Mouse (Mus musculus): ENCODE measurements around the gene Ubc. TPM values are rescaled to one million over a fixed set of nuclear protein-coding genes. Genes with fewer than 3 reads are reported as not detected.
"Not testable (repeated sequence)": the region's sequence is repeated elsewhere in the genome, so short reads cannot be mapped to it uniquely, and the experiment has no call there.

The Ubc gene
- polyA plus RNA-seq, 1 experiment from 2014 or later, result 1,368 TPM

DNA sequence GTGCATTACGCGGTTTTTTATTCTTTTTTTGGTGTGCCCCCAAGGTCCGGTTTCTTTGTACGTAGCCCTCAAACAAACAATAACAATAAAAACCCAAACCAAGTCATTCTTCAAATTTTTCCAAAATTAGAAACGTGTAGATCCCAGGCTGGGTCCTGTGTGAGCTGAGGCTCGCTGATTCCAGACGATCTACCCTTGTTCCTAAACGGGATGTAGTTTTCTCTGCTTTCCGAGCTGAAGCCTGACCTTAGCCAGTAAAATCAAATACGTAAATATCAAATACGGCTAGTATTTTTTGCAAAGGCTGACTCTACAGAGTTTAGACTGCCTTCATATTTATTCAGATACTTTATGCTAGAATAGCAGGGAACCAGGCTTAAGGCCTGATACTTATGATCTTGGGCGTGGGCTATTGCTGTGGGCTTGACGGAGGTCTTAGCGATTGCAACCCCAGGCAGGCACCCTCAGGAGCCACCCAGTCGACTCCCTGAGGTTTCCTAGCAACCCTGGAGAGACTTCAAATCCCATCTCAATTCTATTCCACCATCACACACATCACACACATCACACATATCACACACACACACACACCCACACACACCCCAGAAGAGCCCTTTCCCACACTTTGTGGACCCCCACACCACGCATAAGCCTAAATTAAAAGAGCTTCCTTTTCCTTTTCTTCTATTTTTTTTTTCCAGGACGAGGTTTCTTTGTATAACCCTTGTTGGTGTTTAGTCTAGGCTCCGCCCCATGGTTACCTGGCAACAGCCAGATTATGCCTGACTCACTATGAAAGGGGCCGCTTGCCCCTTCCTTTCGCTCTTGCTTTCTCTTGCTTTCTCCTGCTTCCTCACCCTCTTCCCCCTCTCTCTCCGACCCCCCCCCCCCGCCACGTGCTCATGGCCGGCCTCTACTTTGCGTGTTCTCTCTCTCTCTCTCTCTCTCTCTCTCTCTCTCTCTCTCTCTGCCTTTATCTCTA is 3.9 kb upstream of the Ubc start:
- WGBS, result 9% methylated on average over 20 of the region's 25 CpGs
- Histone ChIP-seq H3K36me3 (ENCODE audit: control insufficient read depth, insufficient read depth, low read length) (no peaks in the 10 kb centered on the region), H3K4me2 (ENCODE audit: low read depth, low read length) (peak overlapping the region; percentile 50), H3K9me3 (ENCODE audit: control insufficient read depth, low read length) (no peaks in the 10 kb centered on the region), H3K4me3 (ENCODE audit: low read depth, low read length) (peak overlapping the region; percentile 20; the same call in 1 of the 2 replicates), H3K4me1 (ENCODE audit: control insufficient read depth, insufficient read depth, low read length) (peaks cover 20% of the 10 kb centered on the region; the same call in 1 of the 2 replicates), H3K27ac (ENCODE audit: low read depth, low read length) (peak overlapping the region; percentile 95), H3K9ac (replicated peaks; ENCODE audit: low read depth, low read length) (peak overlapping the region; percentile 41), H3K27me3 (ENCODE audit: control insufficient read depth, insufficient read depth, low read length) (no peaks in the 10 kb centered on the region)
- ATAC-seq (ENCODE audit: low read depth), result peak; percentile 62

- Histone ChIP-seq H3K27me3 (ENCODE audit: control insufficient read depth, insufficient read depth, low read length) (no peaks in the 10 kb centered on the region), H3K4me1 (ENCODE audit: control insufficient read depth, insufficient read depth, low read length) (peaks cover 26% of the 10 kb centered on the region)
- WGBS, result under 1% methylated on average over 20 of the region's 20 CpGs
Observed at GRCm38 (mm10) chr5:125392977-125393621, 3.1 kb upstream of the Ubc start.

GRCm38 (mm10) chr5:125392618-125392976 is 2.6 kb upstream of the Ubc start:
- Histone ChIP-seq H3K9me3 (ENCODE audit: control insufficient read depth, low read length) (no peaks in the 10 kb centered on the region), H3K4me3 (ENCODE audit: low read depth, low read length) (peak overlapping the region; percentile 20; the same call in 1 of the 2 replicates), H3K4me2 (ENCODE audit: low read depth, low read length) (peak overlapping the region; percentile 50; the same call in 1 of the 2 replicates), H3K9ac (replicated peaks; ENCODE audit: low read depth, low read length) (0 out of 2 replicates have a peak overlapping the region, but pooled peaks have one; percentile 7), H3K27me3 (ENCODE audit: control insufficient read depth, insufficient read depth, low read length) (no peaks in the 10 kb centered on the region), H3K36me3 (ENCODE audit: control insufficient read depth, insufficient read depth, low read length) (no peaks in the 10 kb centered on the region), H3K27ac (ENCODE audit: low read depth, low read length) (peak overlapping the region; percentile 95), H3K4me1 (ENCODE audit: control insufficient read depth, insufficient read depth, low read length) (peaks cover 27% of the 10 kb centered on the region)
- WGBS, result 27% methylated on average over 1 of the region's 1 CpGs
- no peak for ATAC-seq (ENCODE audit: low read depth)

More at GRCm38 (mm10) chr5:125392977-125393621, 3.1 kb upstream of the Ubc start:
- peak overlapping the region; percentile 41 for H3K9ac ChIP-seq (replicated peaks; ENCODE audit: low read depth, low read length)
- peak overlapping the region; percentile 95 for H3K27ac ChIP-seq (ENCODE audit: low read depth, low read length)
- H3K36me3 ChIP-seq (ENCODE audit: control insufficient read depth, insufficient read depth, low read length), result no peaks in the 10 kb centered on the region
- H3K9me3 ChIP-seq (ENCODE audit: control insufficient read depth, low read length), result no peaks in the 10 kb centered on the region
- peak overlapping the region; percentile 50 for H3K4me2 ChIP-seq (ENCODE audit: low read depth, low read length)
- ATAC-seq (ENCODE audit: low read depth), result peak; percentile 92
- H3K4me3 ChIP-seq (ENCODE audit: low read depth, low read length), result peak overlapping the region; percentile 20; the same call in 1 of the 2 replicates

- 96% methylated on average over 4 of the region's 4 CpGs for WGBS
- H3K4me3 ChIP-seq (ENCODE audit: low read depth, low read length); H3K9me3 ChIP-seq (ENCODE audit: control insufficient read depth, low read length); ATAC-seq (ENCODE audit: low read depth); H3K9ac ChIP-seq (replicated peaks; ENCODE audit: low read depth, low read length); H3K27me3 ChIP-seq (ENCODE audit: control insufficient read depth, insufficient read depth, low read length); H3K4me2 ChIP-seq (ENCODE audit: low read depth, low read length); H3K36me3 ChIP-seq (ENCODE audit: control insufficient read depth, insufficient read depth, low read length): not testable (repeated sequence)
- peaks cover 27% of the 10 kb centered on the region for H3K4me1 ChIP-seq (ENCODE audit: control insufficient read depth, insufficient read depth, low read length)
- peak overlapping the region; percentile 95; the same call in 1 of the 2 replicates for H3K27ac ChIP-seq (ENCODE audit: low read depth, low read length)
Observed at GRCm38 (mm10) chr5:125392176-125392575, 2.2 kb upstream of the Ubc start.

GRCm38 (mm10) chr5:125391609-125392008 is 1.6 kb upstream of the Ubc start:
- WGBS, result 76% methylated on average over 5 of the region's 5 CpGs
- Histone ChIP-seq H3K27ac (ENCODE audit: low read depth, low read length) (no peak overlapping the region; the same call in 1 of the 2 replicates), H3K4me1 (ENCODE audit: control insufficient read depth, insufficient read depth, low read length) (peaks cover 27% of the 10 kb centered on the region), H3K27me3 (ENCODE audit: control insufficient read depth, insufficient read depth, low read length) (no peaks in the 10 kb centered on the region), H3K9me3 (ENCODE audit: control insufficient read depth, low read length) (no peaks in the 10 kb centered on the region), H3K4me3 (ENCODE audit: low read depth, low read length) (no peak overlapping the region), H3K36me3 (ENCODE audit: control insufficient read depth, insufficient read depth, low read length) (no peaks in the 10 kb centered on the region), H3K4me2 (ENCODE audit: low read depth, low read length) (no peak overlapping the region), H3K9ac (replicated peaks; ENCODE audit: low read depth, low read length) (no peak overlapping the region)
- no peak for ATAC-seq (ENCODE audit: low read depth)

DNA sequence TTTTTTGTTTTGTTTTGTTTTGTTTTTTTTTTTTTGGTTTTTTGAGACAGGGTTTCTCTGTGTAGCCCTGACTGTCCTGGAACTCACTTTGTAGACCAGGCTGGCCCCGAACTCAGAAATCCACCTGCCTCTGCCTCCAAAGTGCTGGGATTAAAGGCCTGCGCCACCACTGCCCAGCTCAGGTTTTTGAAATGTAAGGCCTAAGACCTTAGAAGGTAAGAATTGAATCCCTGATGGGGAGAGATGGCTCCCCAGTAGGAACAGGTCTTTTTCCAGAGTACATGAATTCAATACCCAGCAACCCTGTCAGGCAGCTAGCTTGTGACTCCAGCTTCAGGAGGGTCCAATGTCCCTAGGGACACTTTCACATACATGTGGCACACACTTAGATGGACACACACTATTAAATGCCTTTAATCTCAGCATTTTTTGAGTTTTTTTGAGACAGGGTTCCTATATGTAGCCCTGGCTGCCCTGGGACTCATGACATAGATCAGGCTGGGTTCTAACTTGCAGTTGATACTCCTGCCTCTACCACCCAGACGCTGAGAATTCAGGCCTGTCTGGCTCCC is 990 bp upstream of the Ubc start:
- H3K4me2 ChIP-seq (ENCODE audit: low read depth, low read length), result no peak overlapping the region
- H3K9ac ChIP-seq (replicated peaks; ENCODE audit: low read depth, low read length), result no peak overlapping the region
- peaks cover 27% of the 10 kb centered on the region for H3K4me1 ChIP-seq (ENCODE audit: control insufficient read depth, insufficient read depth, low read length)
- WGBS, result 94% methylated on average over 3 of the region's 3 CpGs
- no peaks in the 10 kb centered on the region for H3K27me3 ChIP-seq (ENCODE audit: control insufficient read depth, insufficient read depth, low read length)
- no peaks in the 10 kb centered on the region for H3K9me3 ChIP-seq (ENCODE audit: control insufficient read depth, low read length)
- H3K36me3 ChIP-seq (ENCODE audit: control insufficient read depth, insufficient read depth, low read length), result no peaks in the 10 kb centered on the region
- ATAC-seq (ENCODE audit: low read depth), result no peak
- peak overlapping the region; percentile 6; the same call in 1 of the 2 replicates for H3K27ac ChIP-seq (ENCODE audit: low read depth, low read length)
- no peak overlapping the region for H3K4me3 ChIP-seq (ENCODE audit: low read depth, low read length)

GRCm38 (mm10) chr5:125389131-125389578 is 847 bp downstream of the Ubc start, which contains the start of gene Gm10382:
Gene Gm10382 (plus strand): TSS chr5:125389322.
- Histone ChIP-seq H3K9ac (replicated peaks; ENCODE audit: low read depth, low read length) (peak within 1 kb of the TSS; percentile 95), H3K27me3 (ENCODE audit: control insufficient read depth, insufficient read depth, low read length) (no peaks in the 10 kb centered on the region), H3K27ac (ENCODE audit: low read depth, low read length) (peak within 1 kb of the TSS; percentile 98), H3K9me3 (ENCODE audit: control insufficient read depth, low read length) (no peaks in the 10 kb centered on the region), H3K36me3 (ENCODE audit: control insufficient read depth, insufficient read depth, low read length) (peaks cover 11% of the 10 kb centered on the region), H3K4me2 (ENCODE audit: low read depth, low read length) (peak within 1 kb of the TSS; percentile 99), H3K4me1 (ENCODE audit: control insufficient read depth, insufficient read depth, low read length) (peaks cover 27% of the 10 kb centered on the region), H3K4me3 (ENCODE audit: low read depth, low read length) (peak within 1 kb of the TSS; percentile 100)
- WGBS, result under 1% methylated on average over 41 of the region's 41 CpGs
- peak; percentile 12 for ATAC-seq (ENCODE audit: low read depth)

DNA sequence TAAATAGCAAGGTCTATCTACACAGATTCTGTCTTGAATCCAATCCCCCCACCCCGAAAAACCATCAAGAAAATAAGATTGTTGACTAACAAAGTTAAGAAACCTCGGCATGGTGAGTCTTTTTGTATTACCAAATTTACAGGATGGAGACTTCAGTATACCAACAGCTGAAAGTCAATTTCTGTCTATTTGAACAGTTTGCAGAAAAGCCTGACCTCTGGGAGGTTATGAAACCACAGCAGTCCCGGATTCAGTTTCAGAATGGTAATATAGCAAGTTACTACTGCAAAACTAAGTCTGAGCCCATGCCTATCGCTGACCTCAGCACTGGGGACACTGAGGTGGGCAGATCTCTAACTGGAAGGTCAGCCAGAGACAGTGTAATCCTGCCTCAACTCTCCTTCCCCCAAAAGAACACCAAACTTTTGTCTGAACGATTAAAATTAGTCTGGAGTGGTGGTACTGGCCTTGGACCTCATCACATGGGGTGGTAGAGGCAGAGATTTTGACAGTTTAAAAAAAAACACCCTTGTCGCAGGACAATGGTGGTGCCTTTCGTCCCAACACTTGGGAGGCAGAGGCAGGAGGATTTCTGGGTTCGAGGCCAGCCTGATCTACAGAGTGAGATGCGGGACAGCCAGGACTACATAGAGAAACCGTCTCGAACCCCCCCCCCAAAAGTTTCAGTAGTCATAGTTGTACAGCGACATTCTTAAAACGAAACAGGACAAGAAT is 1.5 kb downstream of the Ubc start:
- Histone ChIP-seq H3K36me3 (ENCODE audit: control insufficient read depth, insufficient read depth, low read length) (peaks cover 11% of the 10 kb centered on the region), H3K9ac (replicated peaks; ENCODE audit: low read depth, low read length) (peak overlapping the region; percentile 95), H3K4me3 (ENCODE audit: low read depth, low read length) (peak overlapping the region; percentile 100), H3K27me3 (ENCODE audit: control insufficient read depth, insufficient read depth, low read length) (no peaks in the 10 kb centered on the region), H3K27ac (ENCODE audit: low read depth, low read length) (no peak overlapping the region), H3K4me1 (ENCODE audit: control insufficient read depth, insufficient read depth, low read length) (peaks cover 22% of the 10 kb centered on the region), H3K9me3 (ENCODE audit: control insufficient read depth, low read length) (no peaks in the 10 kb centered on the region), H3K4me2 (ENCODE audit: low read depth, low read length) (peak overlapping the region; percentile 99)
- ATAC-seq (ENCODE audit: low read depth), result no peak
- 28% methylated on average over 13 of the region's 13 CpGs for WGBS
